Mouse (Mus musculus) C2C12 (cell line): ENCODE data around the gene Fgd2.

ENCODE experiments used
- CTCF ChIP-seq: IDR thresholded peaks from one replicate; pipeline ENCODE4 v1.5.1; 2011; ENCODE audit not compliant: control insufficient read depth, insufficient read depth, insufficient read length
- FOSL1 ChIP-seq: IDR thresholded peaks from one replicate; pipeline ENCODE4 v1.8.0; 2011; ENCODE audit warnings: mild to moderate bottlenecking, low read length; ENCODE audit not compliant: poor library complexity, insufficient read depth, severe bottlenecking
- MAX ChIP-seq: IDR thresholded peaks from one replicate; pipeline ENCODE4 v1.6.1; 2011; ENCODE audit warnings: mild to moderate bottlenecking, control low read depth
- MYOD1 ChIP-seq: IDR thresholded peaks from one replicate; pipeline ENCODE4 v1.6.1; 2011; ENCODE audit warnings: low read depth; ENCODE audit not compliant: control insufficient read depth, insufficient read length
- MYOG ChIP-seq: IDR thresholded peaks from one replicate; pipeline ENCODE4 v1.6.1; 2011; ENCODE audit not compliant: control insufficient read depth, insufficient read length; ENCODE audit errors: extremely low read depth
- USF1 ChIP-seq: IDR thresholded peaks from one replicate; pipeline ENCODE4 v1.6.1; 2011; ENCODE audit warnings: low read depth, mild to moderate bottlenecking, control low read depth, moderate library complexity

DNA sequence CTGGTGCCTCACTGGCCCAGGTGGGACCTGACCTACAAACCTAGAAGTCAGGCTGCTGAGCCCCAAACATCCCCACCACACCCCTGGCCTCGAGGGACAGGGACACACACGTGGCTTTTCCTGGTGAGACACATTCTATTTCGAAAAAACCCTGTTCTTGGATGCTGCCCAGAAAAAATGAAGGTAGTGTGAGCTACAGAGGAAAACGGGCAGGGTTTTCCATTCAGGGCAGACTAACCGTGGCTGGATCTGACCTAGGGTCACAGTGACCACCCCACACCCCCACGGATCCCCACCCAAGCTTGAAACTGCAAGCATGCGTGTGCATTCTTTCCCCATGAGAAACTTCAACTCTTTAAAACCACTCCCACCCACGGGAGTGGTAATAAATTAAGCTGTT lies 67.5 kb downstream of the Fgd2 start:
- no peak for TF ChIP-seq CTCF
- TF ChIP-seq USF1: no peak
- TF ChIP-seq MAX: peak; percentile 70
- TF ChIP-seq MYOD1: no peak
- TF ChIP-seq MYOG: no peak
- no peak for TF ChIP-seq FOSL1
